Mouse (Mus musculus) kidney, adult 2 months (tissue): ENCODE data around the gene Tmem56. TPM values are rescaled to one million over a fixed set of nuclear protein-coding genes. Genes with fewer than 3 reads are reported as not detected.

Experiments
- DNase-seq: peaks from one replicate; pipeline ENCODE4 v3.0.0; 2021
- H3K27ac ChIP-seq: fragments of 200-500 bp; 2 replicates; pipeline ENCODE4 v1.5.1; 2012; ENCODE audit warnings: low read depth, low read length, control low read depth, inconsistent platforms; ENCODE audit not compliant: insufficient read depth
- H3K27me3 ChIP-seq: fragments of 200-500 bp; replicated peaks from 2 replicates; pipeline ENCODE4 v1.6.1; 2012; ENCODE audit warnings: mild to moderate bottlenecking, moderate library complexity, low read length, inconsistent platforms; ENCODE audit not compliant: control insufficient read depth, insufficient read depth
- H3K36me3 ChIP-seq: fragments of 200-500 bp; 2 replicates; pipeline ENCODE4 v1.6.1; 2012; ENCODE audit warnings: mild to moderate bottlenecking, moderate library complexity, low read length, inconsistent platforms; ENCODE audit not compliant: control insufficient read depth, insufficient read depth
- H3K4me1 ChIP-seq: fragments of 200-500 bp; 2 replicates; pipeline ENCODE4 v1.6.1; 2011; ENCODE audit warnings: low read length; ENCODE audit not compliant: control insufficient read depth, insufficient read depth
- H3K4me3 ChIP-seq: fragments of 200-500 bp; 2 replicates; pipeline ENCODE4 v1.5.1; 2011; ENCODE audit warnings: mild to moderate bottlenecking, low read depth, low read length, control low read depth; ENCODE audit not compliant: insufficient read depth
- CTCF ChIP-seq: fragments of 200-500 bp; conservative IDR thresholded peaks from 2 replicates; pipeline ENCODE4 v1.5.1; 2011; ENCODE audit warnings: low read depth, mild to moderate bottlenecking, control low read depth, low read length, moderate library complexity, mixed read lengths; ENCODE audit not compliant: insufficient read depth, insufficient read length
- POLR2A ChIP-seq: fragments of 200-500 bp; IDR thresholded peaks from one replicate; pipeline ENCODE4 v1.6.1; 2011; ENCODE audit warnings: low read depth, low read length, control low read depth
- WGBS: fragments of 180-500 bp; shearing (Covaris S2); methylation state at CpG from one replicate; pipeline ENCODE4 v1.1.7; 2018; 5-methylcytosine and 5-hydroxymethylcytosine counted together
- polyA plus RNA-seq: library from polyadenylated mRNA; depleted of rRNA; stranded (reverse); fragments of >200 nt; gene quantifications from 2 replicates; pipeline ENCODE4 v1.2.3, GENCODE M21; 2012; rRNA removed

Gene Tmem56
- polyA plus RNA-seq, 1 experiment, result 2.7 TPM

DNA sequence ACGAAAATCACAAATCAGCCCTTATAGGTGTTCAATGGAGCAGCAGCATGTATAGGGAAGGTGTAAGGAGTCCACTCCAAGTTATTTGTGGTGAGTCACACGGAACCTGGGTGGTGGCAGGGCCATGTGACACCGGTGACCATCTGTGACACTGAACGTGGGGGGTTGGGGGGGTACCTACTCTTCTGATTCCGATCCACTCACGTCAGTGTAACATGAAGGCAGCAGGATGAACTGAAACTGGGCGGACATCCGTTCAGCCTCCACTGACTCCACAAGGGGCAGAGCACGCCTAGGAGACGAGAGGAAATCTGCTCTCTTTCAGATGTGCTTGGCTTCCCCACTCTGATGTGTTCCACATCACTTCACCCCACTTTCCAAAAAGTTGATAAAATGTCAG is 123.3 kb downstream of the Tmem56 start:
- H3K4me1 ChIP-seq, result 0 out of 2 replicates have a peak, but pooled peaks cover 2% of the 10 kb centered on the region
- H3K27me3 ChIP-seq, result no peaks in the 10 kb centered on the region
- no peak for DNase-seq
- no peak overlapping the region for H3K27ac ChIP-seq
- TF ChIP-seq POLR2A (no peak), CTCF (no peak)
- no peaks in the 10 kb centered on the region for H3K36me3 ChIP-seq
- no peak overlapping the region for H3K4me3 ChIP-seq
- WGBS, result 64% methylated on average over 10 of the region's 10 CpGs

DNA sequence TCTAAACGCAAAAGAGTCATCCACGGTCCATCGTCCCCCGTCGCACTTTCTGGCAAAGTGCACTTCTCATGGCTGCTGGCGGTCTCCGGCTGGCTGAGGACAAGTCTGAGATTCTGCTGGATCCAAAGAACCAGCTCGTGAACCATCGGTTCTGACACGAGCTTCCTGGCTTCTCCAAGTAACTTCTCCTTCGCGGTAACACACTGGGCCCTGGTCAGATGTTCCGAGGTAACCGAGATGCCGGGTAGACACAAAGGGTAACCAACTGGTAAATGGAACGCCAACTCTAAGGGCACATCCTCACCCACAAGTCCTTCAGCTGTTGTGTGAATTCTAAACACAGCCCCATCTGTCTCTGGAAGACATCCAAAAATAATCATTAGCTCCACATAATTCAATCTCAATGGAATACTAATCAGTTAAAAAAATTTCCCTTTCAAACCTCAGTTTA is 124.0 kb downstream of the Tmem56 start:
- no peaks in the 10 kb centered on the region for H3K36me3 ChIP-seq
- H3K27me3 ChIP-seq, result no peaks in the 10 kb centered on the region
- whole genome bisulfite sequencing, result 92% methylated on average over 16 of the region's 16 CpGs
- no peak overlapping the region for H3K27ac ChIP-seq
- TF ChIP-seq POLR2A (no peak), CTCF (no peak)
- H3K4me1 ChIP-seq, result 0 out of 2 replicates have a peak, but pooled peaks cover 1% of the 10 kb centered on the region
- DNase-seq, result no peak
- no peak overlapping the region for H3K4me3 ChIP-seq

DNA sequence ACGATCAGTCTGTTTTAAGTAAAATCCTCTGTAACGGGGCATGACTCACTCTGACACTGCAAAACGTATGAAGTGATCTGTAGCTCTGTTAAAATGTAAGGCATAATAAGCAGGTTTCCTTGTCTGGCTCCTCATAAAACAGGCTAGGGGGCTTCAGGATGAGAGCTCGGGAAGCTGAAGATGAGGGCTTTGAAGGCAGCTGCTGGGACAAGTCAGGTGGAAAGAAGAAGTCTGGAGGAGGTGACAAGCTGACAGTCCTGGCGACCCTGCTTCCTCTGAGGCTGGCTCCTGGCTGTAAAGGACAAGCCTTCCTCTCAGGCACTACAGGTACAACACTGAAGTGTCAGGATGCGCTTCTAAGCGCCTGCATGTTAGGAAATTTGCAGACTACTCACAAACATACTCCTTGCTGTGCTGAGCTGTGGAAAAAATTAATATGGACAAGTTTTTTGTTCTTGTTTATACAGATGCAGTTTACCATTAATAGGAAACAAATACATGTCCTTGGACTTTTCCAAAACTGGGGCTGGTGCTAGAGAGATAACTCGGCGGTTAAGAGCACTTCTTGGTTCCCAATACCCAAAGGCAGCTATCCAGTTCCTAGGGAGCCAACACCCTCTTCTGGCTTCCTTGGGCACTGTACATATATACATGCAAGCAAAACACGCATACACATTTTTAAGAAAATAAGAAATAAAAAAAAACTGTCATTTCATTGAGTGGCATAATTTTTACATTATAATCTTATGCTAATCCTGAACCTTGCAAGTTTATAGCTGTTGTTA is 125.2 kb downstream of the Tmem56 start:
- no peak overlapping the region for H3K27ac ChIP-seq
- no peaks in the 10 kb centered on the region for H3K36me3 ChIP-seq
- H3K27me3 ChIP-seq, result no peaks in the 10 kb centered on the region
- H3K4me3 ChIP-seq, result no peak overlapping the region
- H3K4me1 ChIP-seq, result no peaks in the 10 kb centered on the region
- 83% methylated on average over 10 of the region's 10 CpGs for WGBS
- no peak for DNase-seq
- no peak for TF ChIP-seq POLR2A
- TF ChIP-seq CTCF, result no peak

GRCm38 (mm10) chr3:121156451-121157186 is 126.3 kb downstream of the Tmem56 start:
- TF ChIP-seq POLR2A (no peak), CTCF (no peak)
- no peak for DNase-seq
- Histone ChIP-seq H3K36me3 (no peaks in the 10 kb centered on the region), H3K4me3 (no peak overlapping the region), H3K27me3 (no peaks in the 10 kb centered on the region), H3K4me1 (no peaks in the 10 kb centered on the region), H3K27ac (no peak overlapping the region)
- WGBS, result 71% methylated on average over 11 of the region's 11 CpGs

DNA sequence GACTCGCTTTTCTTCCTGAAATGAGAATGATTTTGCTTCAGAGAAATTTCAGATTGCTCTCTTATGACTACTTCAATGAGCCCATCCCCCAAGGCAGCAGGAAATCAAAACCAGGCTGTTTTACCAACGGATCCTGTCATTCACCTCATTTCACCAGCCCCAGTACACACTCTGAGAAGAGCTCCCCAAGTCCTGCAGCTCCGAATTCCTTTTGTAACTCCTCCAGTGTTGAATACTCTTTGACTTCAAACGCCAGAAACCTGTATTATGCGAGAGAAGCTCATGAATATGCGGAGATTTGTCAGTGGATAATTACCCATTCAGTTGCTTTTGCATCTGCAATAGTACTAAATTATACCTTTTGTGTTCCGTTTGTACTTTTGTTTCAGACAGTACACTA is 126.9 kb downstream of the Tmem56 start:
- Histone ChIP-seq H3K4me1 (no peaks in the 10 kb centered on the region), H3K27ac (no peak overlapping the region), H3K36me3 (no peaks in the 10 kb centered on the region), H3K4me3 (no peak overlapping the region), H3K27me3 (no peaks in the 10 kb centered on the region)
- no peak for DNase-seq
- TF ChIP-seq POLR2A (no peak), CTCF (no peak)
- 50% methylated on average over 7 of the region's 7 CpGs for WGBS

Other genes starting within 250 kb of the Tmem56 start
- 2.8 and 4.3 TPM in 2 replicates for gene Rwdd3, start 111.4 kb downstream of the Tmem56 start, polyA plus RNA-seq
- gene Alg14, start 8.7 kb upstream of the Tmem56 start, polyA plus RNA-seq, result 19.8 and 22.9 TPM in 2 replicates
- gene Cnn3, start 143.4 kb upstream of the Tmem56 start, polyA plus RNA-seq, result 253 and 268 TPM in 2 replicates
- gene Slc44a3, start 249.3 kb upstream of the Tmem56 start, polyA plus RNA-seq, result 9.7 and 11.4 TPM in 2 replicates